Mouse (Mus musculus): ENCODE results near the gene Ak6. TPM values are rescaled to one million over a fixed set of nuclear protein-coding genes. Genes with fewer than 3 reads are reported as not detected.

Gene Ak6
- polyA plus RNA-seq, 1 experiment: 203 TPM

- no peaks in the 10 kb centered on the region for H3K27me3 ChIP-seq (ENCODE audit: control insufficient read depth, insufficient read depth, low read length, poor library complexity, severe bottlenecking)
- H3K4me1 ChIP-seq (ENCODE audit: control insufficient read depth, insufficient read depth, low read length): peaks cover 2% of the 10 kb centered on the region
- no peak overlapping the region for H3K4me3 ChIP-seq (ENCODE audit: low read depth, low read length)
- H3K9me3 ChIP-seq (replicated peaks; ENCODE audit: control insufficient read depth, insufficient read depth, low read length, poor library complexity, severe bottlenecking): no peaks in the 10 kb centered on the region
- no peaks in the 10 kb centered on the region for H3K36me3 ChIP-seq (ENCODE audit: control insufficient read depth, insufficient read depth, low read length, poor library complexity, severe bottlenecking)
- TF ChIP-seq EP300 (IDR thresholded peaks at IDR 0.05; ENCODE audit: insufficient read depth, low read depth, low read length) (no peak), CTCF (IDR thresholded peaks at IDR 0.05; ENCODE audit: low read depth, low read length) (no peak), POLR2A (IDR thresholded peaks at IDR 0.05; ENCODE audit: insufficient read depth, low read length) (no peak)
- H3K9ac ChIP-seq (ENCODE audit: low read depth, poor library complexity, severe bottlenecking): no peak overlapping the region
- H3K27ac ChIP-seq (ENCODE audit: insufficient read depth, low read length): no peak overlapping the region
Measured at GRCm38 (mm10) chr13:100605845-100606244, 44.9 kb upstream of the Ak6 start.

- no peak overlapping the region for H3K27ac ChIP-seq (ENCODE audit: insufficient read depth, low read length)
- no peaks in the 10 kb centered on the region for H3K36me3 ChIP-seq (ENCODE audit: control insufficient read depth, insufficient read depth, low read length, poor library complexity, severe bottlenecking)
- no peak overlapping the region for H3K9ac ChIP-seq (ENCODE audit: low read depth, poor library complexity, severe bottlenecking)
- no peaks in the 10 kb centered on the region for H3K4me1 ChIP-seq (ENCODE audit: control insufficient read depth, insufficient read depth, low read length)
- no peak overlapping the region for H3K4me3 ChIP-seq (ENCODE audit: low read depth, low read length)
- TF ChIP-seq CTCF (IDR thresholded peaks at IDR 0.05; ENCODE audit: low read depth, low read length) (peak; percentile 44), POLR2A (IDR thresholded peaks at IDR 0.05; ENCODE audit: insufficient read depth, low read length) (no peak)
- H3K27me3 ChIP-seq (ENCODE audit: control insufficient read depth, insufficient read depth, low read length, poor library complexity, severe bottlenecking): no peaks in the 10 kb centered on the region
- H3K9me3 ChIP-seq (replicated peaks; ENCODE audit: control insufficient read depth, insufficient read depth, low read length, poor library complexity, severe bottlenecking): no peaks in the 10 kb centered on the region
Measured at GRCm38 (mm10) chr13:100607756-100608155, 43.0 kb upstream of the Ak6 start.

GRCm38 (mm10) chr13:100611266-100611665, 39.5 kb upstream of the Ak6 start:
- no peaks in the 10 kb centered on the region for H3K4me1 ChIP-seq (ENCODE audit: control insufficient read depth, insufficient read depth, low read length)
- no peak overlapping the region for H3K4me3 ChIP-seq (ENCODE audit: low read depth, low read length)
- H3K27ac ChIP-seq (ENCODE audit: insufficient read depth, low read length): no peak overlapping the region
- no peak overlapping the region for H3K9ac ChIP-seq (ENCODE audit: low read depth, poor library complexity, severe bottlenecking)
- H3K36me3 ChIP-seq (ENCODE audit: control insufficient read depth, insufficient read depth, low read length, poor library complexity, severe bottlenecking): no peaks in the 10 kb centered on the region
- TF ChIP-seq POLR2A (IDR thresholded peaks at IDR 0.05; ENCODE audit: insufficient read depth, low read length): no peak
- TF ChIP-seq CTCF (IDR thresholded peaks at IDR 0.05; ENCODE audit: low read depth, low read length): no peak
- no peak for TF ChIP-seq EP300 (IDR thresholded peaks at IDR 0.05; ENCODE audit: insufficient read depth, low read depth, low read length)
- H3K9me3 ChIP-seq (replicated peaks; ENCODE audit: control insufficient read depth, insufficient read depth, low read length, poor library complexity, severe bottlenecking): no peaks in the 10 kb centered on the region
- H3K27me3 ChIP-seq (ENCODE audit: control insufficient read depth, insufficient read depth, low read length, poor library complexity, severe bottlenecking): no peaks in the 10 kb centered on the region

GRCm38 (mm10) chr13:100612251-100612650, 38.5 kb upstream of the Ak6 start:
- Histone ChIP-seq H3K4me1 (ENCODE audit: control insufficient read depth, insufficient read depth, low read length) (no peaks in the 10 kb centered on the region), H3K9ac (ENCODE audit: low read depth, poor library complexity, severe bottlenecking) (no peak overlapping the region), H3K36me3 (ENCODE audit: control insufficient read depth, insufficient read depth, low read length, poor library complexity, severe bottlenecking) (no peaks in the 10 kb centered on the region), H3K27me3 (ENCODE audit: control insufficient read depth, insufficient read depth, low read length, poor library complexity, severe bottlenecking) (no peaks in the 10 kb centered on the region), H3K4me3 (ENCODE audit: low read depth, low read length) (no peak overlapping the region; the same call in 1 of the 2 replicates), H3K27ac (ENCODE audit: insufficient read depth, low read length) (no peak overlapping the region), H3K9me3 (replicated peaks; ENCODE audit: control insufficient read depth, insufficient read depth, low read length, poor library complexity, severe bottlenecking) (no peaks in the 10 kb centered on the region)
- TF ChIP-seq POLR2A (IDR thresholded peaks at IDR 0.05; ENCODE audit: insufficient read depth, low read length) (no peak), CTCF (IDR thresholded peaks at IDR 0.05; ENCODE audit: low read depth, low read length) (no peak), EP300 (IDR thresholded peaks at IDR 0.05; ENCODE audit: insufficient read depth, low read depth, low read length) (no peak)

GRCm38 (mm10) chr13:100612903-100613302, 37.9 kb upstream of the Ak6 start:
- H3K27me3 ChIP-seq (ENCODE audit: control insufficient read depth, insufficient read depth, low read length, poor library complexity, severe bottlenecking): no peaks in the 10 kb centered on the region
- TF ChIP-seq CTCF (IDR thresholded peaks at IDR 0.05; ENCODE audit: low read depth, low read length) (peak; percentile 76), EP300 (IDR thresholded peaks at IDR 0.05; ENCODE audit: insufficient read depth, low read depth, low read length) (no peak), POLR2A (IDR thresholded peaks at IDR 0.05; ENCODE audit: insufficient read depth, low read length) (no peak)
- H3K9me3 ChIP-seq (replicated peaks; ENCODE audit: control insufficient read depth, insufficient read depth, low read length, poor library complexity, severe bottlenecking): no peaks in the 10 kb centered on the region
- H3K27ac ChIP-seq (ENCODE audit: insufficient read depth, low read length): no peak overlapping the region
- no peak overlapping the region for H3K4me3 ChIP-seq (ENCODE audit: low read depth, low read length)
- H3K36me3 ChIP-seq (ENCODE audit: control insufficient read depth, insufficient read depth, low read length, poor library complexity, severe bottlenecking): no peaks in the 10 kb centered on the region
- H3K9ac ChIP-seq (ENCODE audit: low read depth, poor library complexity, severe bottlenecking): no peak overlapping the region
- H3K4me1 ChIP-seq (ENCODE audit: control insufficient read depth, insufficient read depth, low read length): no peaks in the 10 kb centered on the region

GRCm38 (mm10) chr13:100616181-100617087, 34.3 kb upstream of the Ak6 start, which contains the start of gene Marveld2:
TSS of gene Marveld2 (minus strand) at chr13:100616971.
- no peak for TF ChIP-seq CTCF (IDR thresholded peaks at IDR 0.05; ENCODE audit: low read depth, low read length)
- TF ChIP-seq EP300 (IDR thresholded peaks at IDR 0.05; ENCODE audit: insufficient read depth, low read depth, low read length): no peak
- TF ChIP-seq POLR2A (IDR thresholded peaks at IDR 0.05; ENCODE audit: insufficient read depth, low read length): no peak
- H3K36me3 ChIP-seq (ENCODE audit: control insufficient read depth, insufficient read depth, low read length, poor library complexity, severe bottlenecking): peaks cover 12% of the 10 kb centered on the region
- no peaks in the 10 kb centered on the region for H3K9me3 ChIP-seq (replicated peaks; ENCODE audit: control insufficient read depth, insufficient read depth, low read length, poor library complexity, severe bottlenecking)
- no peaks in the 10 kb centered on the region for H3K27me3 ChIP-seq (ENCODE audit: control insufficient read depth, insufficient read depth, low read length, poor library complexity, severe bottlenecking)
- peak within 1 kb of the TSS; percentile 91 for H3K9ac ChIP-seq (ENCODE audit: low read depth, poor library complexity, severe bottlenecking)
- no peaks in the 10 kb centered on the region for H3K4me1 ChIP-seq (ENCODE audit: control insufficient read depth, insufficient read depth, low read length)
- no peak within 1 kb of the TSS for H3K27ac ChIP-seq (ENCODE audit: insufficient read depth, low read length)
- peak within 1 kb of the TSS; percentile 83 for H3K4me3 ChIP-seq (ENCODE audit: low read depth, low read length)
